Mouse (Mus musculus): Measurements from ENCODE around the gene Orai3. TPM values are rescaled to one million over a fixed set of nuclear protein-coding genes. Genes with fewer than 3 reads are reported as not detected.

Orai3 gene
- total RNA-seq (2012; rRNA removed), result 15.7 and 16.9 TPM in 2 replicates
- 9.3 and 11.6 TPM in 2 replicates for total RNA-seq (2014; rRNA removed)
- 7.5 and 10.3 TPM in 2 replicates for polyA plus RNA-seq (2012; ENCODE audit: insufficient read length, low read depth)

GRCm38 (mm10) chr7:127769651-127770038, at the start of gene Orai3:
Gene Orai3, plus strand, starts transcription at chr7:127769815.
- TF ChIP-seq POLR2AphosphoS2 (IDR thresholded peaks at IDR 0.05; ENCODE audit: low read depth, low read length) (peak; percentile 95), IRF4 (IDR thresholded peaks at IDR 0.05; ENCODE audit: low read depth, low read length) (peak; percentile 83), PAX5 (IDR thresholded peaks at IDR 0.05; ENCODE audit: low read length) (no peak), POLR2A (IDR thresholded peaks at IDR 0.05; ENCODE audit: low read depth, low read length) (peak; percentile 97), HCFC1 (IDR thresholded peaks at IDR 0.05; ENCODE audit: low read depth, low read length) (peak; percentile 19; the same call in 1 of the 2 replicates), TCF12 (IDR thresholded peaks at IDR 0.05; ENCODE audit: low read depth, low read length) (peak; percentile 92), USF2 (conservative IDR thresholded peaks at IDR 0.05; ENCODE audit: low read depth, low read length) (peak; percentile 41; the same call in 1 of the 2 replicates), MXI1 (IDR thresholded peaks at IDR 0.05; ENCODE audit: low read depth, low read length) (peak; percentile 85), NELFE (IDR thresholded peaks at IDR 0.05; ENCODE audit: low read depth, low read length) (peak; percentile 97), MYC (IDR thresholded peaks at IDR 0.05; ENCODE audit: low read depth, low read length) (peak; percentile 65; the same call in 1 of the 2 replicates), UBTF (IDR thresholded peaks at IDR 0.05; ENCODE audit: low read depth, low read length) (peak; percentile 37; the same call in 1 of the 2 replicates), SMC3 (IDR thresholded peaks at IDR 0.05; ENCODE audit: low read depth, low read length) (no peak), SIN3A (IDR thresholded peaks at IDR 0.05; ENCODE audit: low read length) (peak; percentile 72), MAZ (IDR thresholded peaks at IDR 0.05; ENCODE audit: low read depth, low read length) (0 out of 2 replicates have a peak, but pooled peaks have one; percentile 43), USF1 (IDR thresholded peaks at IDR 0.05; ENCODE audit: low read depth, low read length) (peak; percentile 81), GABPA (IDR thresholded peaks at IDR 0.05; ENCODE audit: insufficient replicate concordance, low read depth, low read length) (no peak), MEF2A (IDR thresholded peaks at IDR 0.05; ENCODE audit: borderline replicate concordance, low read depth, low read length) (0 out of 2 replicates have a peak, but pooled peaks have one; percentile 47), TBP (conservative IDR thresholded peaks at IDR 0.05; ENCODE audit: low read depth, low read length) (peak; percentile 79), ETS1 (conservative IDR thresholded peaks at IDR 0.05; ENCODE audit: low read depth, low read length) (no peak; the same call in 1 of the 2 replicates), MAX (IDR thresholded peaks at IDR 0.05; ENCODE audit: low read length) (peak; percentile 81), ZMIZ1 (IDR thresholded peaks at IDR 0.05; ENCODE audit: low read depth, low read length) (peak; percentile 90), ELF1 (IDR thresholded peaks at IDR 0.05; ENCODE audit: low read depth, low read length) (peak; percentile 91), EP300 (IDR thresholded peaks at IDR 0.05; ENCODE audit: low read length) (peak; percentile 44; the same call in 1 of the 2 replicates), BHLHE40 (IDR thresholded peaks at IDR 0.05; ENCODE audit: low read depth, low read length) (peak; percentile 17; the same call in 1 of the 2 replicates), MAFK (IDR thresholded peaks at IDR 0.05; ENCODE audit: insufficient replicate concordance, low read length) (no peak)
- Histone ChIP-seq H3K4me1 (ENCODE audit: control insufficient read depth in 1 of 2, insufficient read depth in 2 of 2) (peaks cover 5 to 60% of the 10 kb centered on the region in 2 experiments), H3K27me3 (replicated peaks) (no peaks in the 10 kb centered on the region), H3K27ac (ENCODE audit: insufficient read depth, low read depth) (peak within 1 kb of the TSS; percentile 65), H3K36me3 (replicated peaks in 1 of 2; ENCODE audit: control insufficient read depth in 1 of 2, insufficient read depth in 1 of 2, low read length in 1 of 2) (peaks cover 16 to 49% of the 10 kb centered on the region in 2 experiments), H3K4me3 (replicated peaks in 1 of 3; ENCODE audit: low read depth in 2 of 3, low read length in 2 of 3, poor library complexity in 1 of 3) (peak within 1 kb of the TSS; percentile 77 to 87 (median 78)), H3K4me2 (ENCODE audit: insufficient read depth, low read depth, poor library complexity, severe bottlenecking) (peak within 1 kb of the TSS; percentile 72), H3K79me2 (replicated peaks; ENCODE audit: control insufficient read depth, extremely low read depth, insufficient read depth, poor library complexity, severe bottlenecking) (peaks cover 14% of the 10 kb centered on the region), H3K9ac (ENCODE audit: insufficient read depth, low read depth) (peak within 1 kb of the TSS; percentile 72), H3K9me3 (replicated peaks; ENCODE audit: low read length) (no peaks in the 10 kb centered on the region)
- in situ Hi-C loops (cut with MboI; ENCODE audit: low pct_ligation_motif_present, low pct_unique_long_range_greater_than_20kb, low sequenced_read_pairs) (loop anchor here (5.0 to 25.0 kb wide), 2 partner anchors 407 to 1052 kb away; no protein-coding TSS in a partner anchor), dilution Hi-C loops (cut with MboI; ENCODE audit: extremely low pct_ligation_motif_present, extremely low pct_unique_long_range_greater_than_20kb, low sequenced_read_pairs) (no loop called here)
- peak; percentile 88 for DNase-seq (ENCODE audit: extremely low read depth)

All from CH12.LX (cell line).